Mouse (Mus musculus): Measurements from ENCODE around the gene Ankrd54. TPM values are rescaled to one million over a fixed set of nuclear protein-coding genes. Genes with fewer than 3 reads are reported as not detected.
A peak's percentile ranks its signal among the peaks of the same experiment; 100 is the strongest.

The Ankrd54 gene
- polyA plus RNA-seq, 1 experiment from 2014 or later, result 51.9 TPM

DNA sequence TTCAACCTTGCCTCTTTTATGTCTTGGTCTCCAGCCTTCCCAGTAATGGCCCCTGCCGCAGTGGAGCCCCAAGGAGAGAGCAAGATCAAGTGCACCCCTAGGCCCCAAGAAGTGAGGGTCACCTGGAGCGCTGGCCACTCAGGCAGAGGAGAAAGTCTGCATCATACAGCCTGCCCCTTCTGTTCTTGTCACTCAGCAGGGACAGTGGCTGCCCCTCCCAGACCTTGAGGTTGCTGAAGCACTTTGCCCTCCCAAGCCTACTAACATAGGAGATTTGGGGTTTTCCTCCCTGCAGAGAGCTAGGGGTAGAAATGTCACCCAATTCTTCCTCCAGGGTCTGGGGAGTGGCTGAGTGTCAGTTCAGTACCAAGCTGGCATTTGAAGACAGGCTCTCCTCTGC is 10.3 kb downstream of the Ankrd54 start:
- H3K36me3 ChIP-seq, result peaks cover 59% of the 10 kb centered on the region

DNA sequence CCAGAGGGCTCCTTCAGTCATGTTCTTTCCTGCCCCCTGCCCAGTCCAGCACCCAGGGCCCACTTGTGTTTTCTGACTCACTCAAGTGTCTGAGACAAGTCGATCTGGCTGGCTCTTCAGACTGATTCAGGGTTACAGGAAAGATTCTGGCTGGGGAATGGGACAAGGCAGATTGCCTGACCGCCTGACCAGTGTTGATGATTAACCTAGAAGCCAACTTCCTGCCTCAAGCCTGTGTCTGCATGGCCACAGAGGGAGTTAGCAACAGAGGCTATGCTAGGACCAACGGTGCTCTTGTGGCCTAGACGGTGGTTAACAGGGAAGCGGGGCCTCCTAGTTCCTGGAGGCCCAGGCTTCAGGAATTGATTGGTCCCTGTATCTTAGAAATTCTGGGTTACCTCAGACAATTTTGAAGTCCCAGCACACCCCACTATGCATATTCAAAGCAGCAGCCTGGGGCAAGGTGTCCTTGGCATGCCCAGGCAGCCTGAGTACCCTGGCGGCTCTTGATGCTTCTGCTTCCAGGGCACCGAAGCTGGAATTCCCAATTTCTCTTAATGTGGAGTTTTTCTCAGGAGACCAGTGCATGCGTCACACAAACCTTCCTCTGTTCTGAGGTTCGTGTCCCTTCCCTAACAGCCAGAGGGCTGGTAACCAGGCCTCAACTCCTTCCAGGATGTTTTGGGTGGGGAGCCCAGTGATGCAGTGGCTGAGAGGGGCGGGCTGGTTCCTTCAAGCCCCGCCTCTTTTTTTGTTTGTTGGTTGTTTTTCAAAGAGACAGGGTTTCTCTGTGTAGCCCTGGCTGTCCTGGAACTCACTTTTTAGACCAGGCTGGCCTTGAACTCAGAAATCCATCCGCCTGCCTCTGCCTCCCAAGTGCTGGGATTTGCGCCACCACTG is 11.0 kb downstream of the Ankrd54 start:
- Histone ChIP-seq H3K9me3 (no peaks in the 10 kb centered on the region), H3K4me2 (replicated peaks) (no peak overlapping the region), H3K36me3 (peaks cover 53% of the 10 kb centered on the region), H3K4me1 (peaks cover 6% of the 10 kb centered on the region; the same call in 1 of the 2 replicates), H3K27ac (no peak overlapping the region; the same call in 1 of the 2 replicates), H3K27me3 (no peaks in the 10 kb centered on the region), H3K4me3 (no peak overlapping the region), H3K9ac (no peak overlapping the region)
- no peak for ATAC-seq (ENCODE audit: low FRiP score, low read depth)
- 69% methylated on average over 13 of the region's 13 CpGs for WGBS

More for the DNA sequence above, 10.3 kb downstream of the Ankrd54 start:
- Histone ChIP-seq H3K4me1 (peaks cover 6% of the 10 kb centered on the region; the same call in 1 of the 2 replicates), H3K9me3 (no peaks in the 10 kb centered on the region), H3K9ac (no peak overlapping the region), H3K27ac (no peak overlapping the region), H3K4me2 (replicated peaks) (no peak overlapping the region), H3K27me3 (no peaks in the 10 kb centered on the region), H3K4me3 (no peak overlapping the region)
- ATAC-seq (ENCODE audit: low FRiP score, low read depth), result no peak
- 77% methylated on average over 2 of the region's 2 CpGs for WGBS

DNA sequence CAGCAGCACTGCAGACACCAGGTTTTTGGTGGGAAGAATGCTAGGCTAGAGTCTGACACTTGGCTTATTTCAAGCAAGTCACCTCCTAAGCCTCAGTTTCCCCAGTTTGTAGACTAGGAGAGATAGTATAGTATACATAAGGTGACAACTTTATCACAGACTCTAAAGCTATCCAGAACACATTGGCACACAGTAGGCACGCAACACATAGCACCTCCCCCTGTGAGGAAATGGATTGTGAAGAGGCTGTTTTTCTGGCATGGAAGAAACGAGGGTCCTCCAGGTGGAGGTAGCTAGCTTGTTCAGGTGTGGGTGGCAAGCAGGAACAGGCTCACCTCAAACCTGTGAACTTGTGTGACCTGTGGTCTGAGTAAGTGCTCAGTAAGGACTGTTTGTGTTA is 11.7 kb downstream of the Ankrd54 start:
- H3K27ac ChIP-seq, result no peak overlapping the region
- ATAC-seq (ENCODE audit: low FRiP score, low read depth), result no peak

DNA sequence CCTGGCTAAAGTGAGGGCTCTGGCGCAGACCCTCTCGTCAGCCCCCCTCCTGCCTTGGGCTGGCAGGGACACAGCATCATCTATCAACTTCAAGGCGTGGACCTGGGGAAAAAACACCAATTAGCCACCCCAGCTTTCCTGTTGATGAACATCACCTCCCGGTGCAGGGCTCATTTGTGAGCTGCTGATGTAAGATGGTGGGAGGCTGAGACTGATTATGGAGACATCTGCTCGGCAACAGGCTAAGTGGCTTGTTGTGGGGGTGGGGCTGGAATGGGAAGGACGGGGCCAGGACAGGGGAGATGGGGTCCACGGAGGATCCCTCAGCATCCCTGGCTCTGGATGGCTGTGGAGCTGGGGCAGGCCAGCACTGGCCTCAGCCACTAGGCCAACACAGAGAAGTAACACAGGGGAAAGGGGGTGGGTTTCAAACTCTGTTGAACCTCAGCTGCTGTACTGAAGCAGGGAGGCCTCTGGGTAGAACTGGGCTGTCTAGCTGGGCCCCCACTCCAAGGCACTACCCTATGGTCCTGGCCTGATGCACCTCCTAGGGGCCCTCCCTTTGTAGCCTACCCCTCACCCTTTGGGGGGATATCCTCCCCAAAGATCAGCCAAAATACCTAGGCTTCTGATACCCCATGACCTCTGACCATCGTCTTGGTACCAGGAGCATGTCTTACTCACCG is 12.4 kb downstream of the Ankrd54 start:
- Histone ChIP-seq H3K9me3 (no peaks in the 10 kb centered on the region), H3K36me3 (peaks cover 39% of the 10 kb centered on the region), H3K9ac (peak overlapping the region; percentile 25; the same call in 1 of the 2 replicates), H3K4me3 (no peak overlapping the region), H3K27ac (no peak overlapping the region), H3K4me2 (replicated peaks) (no peak overlapping the region), H3K4me1 (peaks cover 6% of the 10 kb centered on the region; the same call in 1 of the 2 replicates), H3K27me3 (no peaks in the 10 kb centered on the region)
- WGBS, result 42% methylated on average over 9 of the region's 9 CpGs
- ATAC-seq (ENCODE audit: low FRiP score, low read depth), result no peak

More for the DNA sequence above, 11.7 kb downstream of the Ankrd54 start:
- 79% methylated on average over 2 of the region's 2 CpGs for WGBS
- Histone ChIP-seq H3K27me3 (no peaks in the 10 kb centered on the region), H3K9ac (no peak overlapping the region), H3K9me3 (no peaks in the 10 kb centered on the region), H3K36me3 (peaks cover 45% of the 10 kb centered on the region), H3K4me2 (replicated peaks) (no peak overlapping the region), H3K4me3 (no peak overlapping the region), H3K4me1 (peaks cover 6% of the 10 kb centered on the region; the same call in 1 of the 2 replicates)

- no peak for ATAC-seq (ENCODE audit: low FRiP score, low read depth)
- Histone ChIP-seq H3K4me1 (peaks cover 14% of the 10 kb centered on the region), H3K4me3 (no peak overlapping the region), H3K9ac (0 out of 2 replicates have a peak overlapping the region, but pooled peaks have one; percentile 2), H3K36me3 (peaks cover 18% of the 10 kb centered on the region), H3K27ac (no peak overlapping the region), H3K4me2 (replicated peaks) (no peak overlapping the region), H3K9me3 (no peaks in the 10 kb centered on the region), H3K27me3 (peaks cover 8% of the 10 kb centered on the region)
- 39% methylated on average over 4 of the region's 4 CpGs for WGBS
Observed at GRCm38 (mm10) chr15:79048186-79048585, 14.5 kb downstream of the Ankrd54 start.

DNA sequence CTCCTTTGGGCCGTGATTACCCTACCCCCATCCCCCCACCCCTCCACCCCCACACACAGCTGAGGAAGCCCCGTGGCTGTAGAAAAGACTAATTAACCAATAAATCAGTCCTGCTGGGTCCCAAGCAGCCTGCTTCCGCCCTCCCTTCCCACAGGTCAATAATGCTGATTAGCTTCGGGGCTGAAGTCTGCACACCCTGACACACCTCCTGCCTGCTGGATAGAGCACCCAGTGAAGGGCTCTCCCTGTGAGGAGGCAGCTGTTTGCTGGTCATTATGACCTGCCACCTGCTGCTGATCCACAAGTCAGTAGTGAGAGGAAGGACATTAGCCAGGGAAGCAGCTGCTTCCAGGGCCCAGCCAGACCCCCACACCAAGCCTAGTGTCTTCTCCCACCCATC is 17.9 kb downstream of the Ankrd54 start:
- Histone ChIP-seq H3K4me3 (no peak overlapping the region), H3K9me3 (no peaks in the 10 kb centered on the region), H3K36me3 (no peaks in the 10 kb centered on the region), H3K9ac (no peak overlapping the region), H3K27ac (no peak overlapping the region), H3K4me2 (replicated peaks) (no peak overlapping the region), H3K27me3 (peaks cover 38% of the 10 kb centered on the region), H3K4me1 (peaks cover 34% of the 10 kb centered on the region)
- no peak for ATAC-seq (ENCODE audit: low FRiP score, low read depth)
- 10% methylated on average over 4 of the region's 4 CpGs for WGBS

GRCm38 (mm10) chr15:79042721-79043491 is 19.8 kb downstream of the Ankrd54 start:
- H3K9ac ChIP-seq, result peak overlapping the region; percentile 68
- no peak overlapping the region for H3K27ac ChIP-seq
- peak; percentile 12; the same call in 1 of the 2 replicates for ATAC-seq (ENCODE audit: low FRiP score, low read depth)
- peaks cover 46% of the 10 kb centered on the region for H3K4me1 ChIP-seq
- peaks cover 38% of the 10 kb centered on the region for H3K27me3 ChIP-seq
- no peaks in the 10 kb centered on the region for H3K36me3 ChIP-seq
- peak overlapping the region; percentile 61 for H3K4me3 ChIP-seq
- H3K4me2 ChIP-seq (replicated peaks), result peak overlapping the region; percentile 99
- no peaks in the 10 kb centered on the region for H3K9me3 ChIP-seq
- WGBS, result under 1% methylated on average over 105 of the region's 105 CpGs

- H3K4me1 ChIP-seq, result peaks cover 50% of the 10 kb centered on the region
- peak within 1 kb of the TSS; percentile 61 for H3K4me3 ChIP-seq
- peaks cover 38% of the 10 kb centered on the region for H3K27me3 ChIP-seq
- H3K36me3 ChIP-seq, result peaks cover 10% of the 10 kb centered on the region
- H3K9me3 ChIP-seq, result no peaks in the 10 kb centered on the region
- 72% methylated on average over 6 of the region's 6 CpGs for WGBS
- no peak within 1 kb of the TSS for H3K27ac ChIP-seq
- no peak for ATAC-seq (ENCODE audit: low FRiP score, low read depth)
- peak within 1 kb of the TSS; percentile 68 for H3K9ac ChIP-seq
- H3K4me2 ChIP-seq (replicated peaks), result peak within 1 kb of the TSS; percentile 99
Observed at GRCm38 (mm10) chr15:79041585-79041984, 21.1 kb downstream of the Ankrd54 start, which contains the start of gene Galr3. TSS of gene Galr3 (plus strand) at chr15:79041885.

GRCm38 (mm10) chr15:79040501-79041416 is 21.9 kb downstream of the Ankrd54 start:
- peaks cover 18% of the 10 kb centered on the region for H3K36me3 ChIP-seq
- peak overlapping the region; percentile 31 for H3K4me3 ChIP-seq
- ATAC-seq (ENCODE audit: low FRiP score, low read depth), result no peak
- no peaks in the 10 kb centered on the region for H3K9me3 ChIP-seq
- H3K4me1 ChIP-seq, result peaks cover 50% of the 10 kb centered on the region
- 16% methylated on average over 24 of the region's 24 CpGs for WGBS
- peak overlapping the region; percentile 64 for H3K4me2 ChIP-seq (replicated peaks)
- H3K9ac ChIP-seq, result peak overlapping the region; percentile 50; the same call in 1 of the 2 replicates
- H3K27ac ChIP-seq, result no peak overlapping the region
- peaks cover 38% of the 10 kb centered on the region for H3K27me3 ChIP-seq

DNA sequence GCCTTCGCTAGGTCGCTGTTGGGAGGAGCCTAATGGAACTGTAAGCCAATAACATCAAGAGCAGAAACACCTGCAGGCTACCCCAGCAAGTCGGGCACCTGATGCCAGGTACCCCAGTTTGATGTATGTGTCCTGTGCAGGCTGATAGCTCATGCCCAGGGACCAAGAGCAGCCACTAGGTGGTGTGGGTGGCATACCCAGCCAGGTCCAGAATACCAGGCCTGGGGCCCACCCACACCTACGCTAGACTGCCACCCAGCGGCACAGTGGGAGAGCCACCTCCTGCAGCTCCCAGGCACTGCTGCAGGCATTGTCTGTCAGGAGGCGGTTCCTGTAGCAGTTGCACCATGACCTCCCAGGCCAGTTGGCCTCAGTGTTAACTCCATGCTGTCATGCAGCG is 23.8 kb downstream of the Ankrd54 start:
- Histone ChIP-seq H3K9ac (no peak overlapping the region), H3K36me3 (peaks cover 34% of the 10 kb centered on the region), H3K4me2 (replicated peaks) (no peak overlapping the region), H3K4me1 (peaks cover 44% of the 10 kb centered on the region), H3K27me3 (peaks cover 36% of the 10 kb centered on the region), H3K9me3 (no peaks in the 10 kb centered on the region), H3K27ac (no peak overlapping the region), H3K4me3 (no peak overlapping the region)
- 0 out of 2 replicates have a peak, but pooled peaks have one; percentile 37 for ATAC-seq (ENCODE audit: low FRiP score, low read depth)
- 23% methylated on average over 7 of the region's 7 CpGs for WGBS

DNA sequence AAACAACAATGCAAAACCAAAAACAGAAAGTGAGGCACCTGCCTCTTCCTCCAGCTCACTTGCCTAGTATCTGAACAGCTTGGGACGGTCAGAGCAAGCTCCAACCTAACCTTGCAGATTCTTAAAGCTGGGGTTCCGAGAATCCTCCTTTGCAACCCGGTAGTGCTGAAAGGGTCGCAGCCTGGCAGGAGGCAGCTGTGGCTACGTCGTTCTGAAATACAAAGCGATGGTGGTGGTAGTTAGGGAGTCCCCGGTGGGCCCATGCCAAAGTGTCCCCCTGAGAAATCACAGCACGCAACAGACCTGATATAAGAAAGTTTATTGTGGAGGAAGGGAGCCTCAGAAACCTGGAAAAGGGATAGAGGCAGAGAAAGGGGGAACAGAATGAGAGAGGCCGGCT is 24.4 kb downstream of the Ankrd54 start:
- no peak overlapping the region for H3K4me2 ChIP-seq (replicated peaks)
- peaks cover 34% of the 10 kb centered on the region for H3K36me3 ChIP-seq
- peaks cover 42% of the 10 kb centered on the region for H3K4me1 ChIP-seq
- H3K27ac ChIP-seq, result no peak overlapping the region
- no peak for ATAC-seq (ENCODE audit: low FRiP score, low read depth)
- peaks cover 31% of the 10 kb centered on the region for H3K27me3 ChIP-seq
- no peak overlapping the region for H3K9ac ChIP-seq
- H3K9me3 ChIP-seq, result no peaks in the 10 kb centered on the region
- 67% methylated on average over 10 of the region's 10 CpGs for WGBS
- no peak overlapping the region for H3K4me3 ChIP-seq

Data from limb, embryonic 13.5 days (tissue).